Mouse (Mus musculus) cerebellum, postnatal 4 days (tissue): ENCODE results near the gene Gm13040.
"Not testable (repeated sequence)": the region's sequence is repeated elsewhere in the genome, so short reads cannot be mapped to it uniquely, and the experiment has no call there.

ENCODE experiments used
- DNase-seq, 2 experiments: peaks; one replicate each; pipeline ENCODE4 v3.0.0; 2022; ENCODE audit warnings: low spot score in 2 of 2, mixed read lengths in 1 of 2

Gene Gm13040

GRCm38 (mm10) chr4:143535654-143536053, at the start of gene Gm13040:
Gene Gm13040, plus strand, starts transcription at chr4:143535954.
- DNase-seq: not testable (repeated sequence)

GRCm38 (mm10) chr4:143511043-143511442, 24.7 kb upstream of the Gm13040 start, which contains the start of gene Gm13043:
Gene Gm13043, plus strand, starts transcription at chr4:143511343.
- no peak for DNase-seq

GRCm38 (mm10) chr4:143551400-143551799, 15.6 kb downstream of the Gm13040 start, which contains the start of the genes BC080695 and Gm13057:
Gene BC080695, plus strand, starts transcription at chr4:143551700.
Gene Gm13057, plus strand, starts transcription at chr4:143551709.
- DNase-seq: not testable (repeated sequence)
